Comparison of ENCODE assay signal across 8 mouse cellular contexts in genomic region chr15:102126303-102126702, GRCm38 (mm10). TPM values are rescaled to one million over a fixed set of nuclear protein-coding genes. Genes with fewer than 3 reads are reported as not detected.
DNase-seq lines count a peak whose midpoint lies in the region; ATAC-seq and TF ChIP-seq lines count a peak whose summit lies in the region.
"Had no signal": no experiment of that assay in that cellular context is flagged by ENCODE, and none has a peak within 500 bp of the region (broad histone marks: within the 10 kb centered on the region; RNA-seq: fewer than 3 reads in every experiment).

No protein-coding gene starts in this region.

- H3K27me3 ChIP-seq in heart, adult 2 months (ENCODE audit: control insufficient read depth, insufficient read depth, low read length): no peaks in the 10 kb centered on the region
- no peaks in the 10 kb centered on the region for H3K27me3 ChIP-seq in kidney, embryonic 15.5 days
- H3K27me3 ChIP-seq in midbrain, embryonic 11.5 days (ENCODE audit: control insufficient read depth, insufficient read depth, low read length): no peaks in the 10 kb centered on the region
- H3K27me3 ChIP-seq in hindbrain, postnatal 0 days (ENCODE audit: insufficient read depth, low read length): no peaks in the 10 kb centered on the region
- H3K27me3 ChIP-seq: neural tube, embryonic 12.5 days had no signal

- H3K9me3 ChIP-seq in kidney, embryonic 15.5 days (replicated peaks): no peaks in the 10 kb centered on the region
- no peaks in the 10 kb centered on the region for H3K9me3 ChIP-seq in midbrain, embryonic 11.5 days (ENCODE audit: control insufficient read depth, low read length)
- no peaks in the 10 kb centered on the region for H3K9me3 ChIP-seq in hindbrain, postnatal 0 days (ENCODE audit: low read length)
- H3K9me3 ChIP-seq: neural tube, embryonic 12.5 days had no signal

- peak; percentile 72 for DNase-seq in ovary, postnatal 36 days (ENCODE audit: low spot score)
- DNase-seq in ovary, postnatal 10 days (ENCODE audit: low spot score): no peak
- peak; percentile 67 to 81 for DNase-seq in heart, adult 2 months
- DNase-seq in midbrain, embryonic 11.5 days (ENCODE audit: low spot score, missing footprints): no peak
- no peak for DNase-seq in frontal cortex, postnatal 14 days (ENCODE audit: low spot score in 2 of 2)
- no peak for DNase-seq in hindbrain, postnatal 0 days (ENCODE audit: low spot score)

- TF ChIP-seq POLR2A in heart, adult 2 months (IDR thresholded peaks at IDR 0.05; ENCODE audit: insufficient read depth, low read depth, low read length): 0 out of 2 replicates have a peak, but pooled peaks have one; percentile 21

- peaks cover 2% of the 10 kb centered on the region; the same call in 1 of the 2 replicates for H3K36me3 ChIP-seq in heart, adult 2 months (ENCODE audit: control insufficient read depth, insufficient read depth, low read length)
- H3K36me3 ChIP-seq in kidney, embryonic 15.5 days: peaks cover 87% of the 10 kb centered on the region
- peaks cover 11% of the 10 kb centered on the region for H3K36me3 ChIP-seq in midbrain, embryonic 11.5 days (ENCODE audit: control insufficient read depth, insufficient read depth, low read length)
- peaks cover 50% of the 10 kb centered on the region for H3K36me3 ChIP-seq in hindbrain, postnatal 0 days (ENCODE audit: insufficient read depth, low read length)

- peaks cover 11% of the 10 kb centered on the region for H3K4me1 ChIP-seq in heart, adult 2 months (ENCODE audit: control insufficient read depth, insufficient read depth, low read length)
- H3K4me1 ChIP-seq in kidney, embryonic 15.5 days: peaks cover 9% of the 10 kb centered on the region; the same call in 1 of the 2 replicates
- no peaks in the 10 kb centered on the region for H3K4me1 ChIP-seq in midbrain, embryonic 11.5 days (ENCODE audit: control insufficient read depth, insufficient read depth, low read length)
- no peaks in the 10 kb centered on the region for H3K4me1 ChIP-seq in hindbrain, postnatal 0 days (ENCODE audit: insufficient read depth, low read length)
- H3K4me1 ChIP-seq: neural tube, embryonic 12.5 days had no signal

- peak overlapping the region; percentile 47 for H3K27ac ChIP-seq in heart, adult 2 months
- peak overlapping the region; percentile 64; the same call in 1 of the 2 replicates for H3K27ac ChIP-seq in kidney, embryonic 15.5 days
- no peak overlapping the region for H3K27ac ChIP-seq in midbrain, embryonic 11.5 days (ENCODE audit: low read depth, low read length)
- H3K27ac ChIP-seq in hindbrain, postnatal 0 days: no peak overlapping the region
- H3K27ac ChIP-seq: neural tube, embryonic 12.5 days had no signal

- H3K4me3 ChIP-seq in heart, adult 2 months: no peak overlapping the region
- no peak overlapping the region for H3K4me3 ChIP-seq in kidney, embryonic 15.5 days (replicated peaks)
- no peak overlapping the region for H3K4me3 ChIP-seq in midbrain, embryonic 11.5 days (ENCODE audit: low read depth, low read length)
- H3K4me3 ChIP-seq in hindbrain, postnatal 0 days (ENCODE audit: low read length): no peak overlapping the region
- H3K4me3 ChIP-seq: neural tube, embryonic 12.5 days had no signal

- H3K79me2 ChIP-seq in heart, adult 2 months (replicated peaks; ENCODE audit: control insufficient read depth, insufficient read depth, low read length): no peaks in the 10 kb centered on the region

- TF ChIP-seq EP300 in heart, adult 2 months (IDR thresholded peaks at IDR 0.05; ENCODE audit: insufficient read depth, low read depth, low read length): no peak

- intact Hi-C loops in heart, adult 2 months (cut with DNase I): no loop called here

- 11% methylated on average over 2 of the region's 2 CpGs for WGBS in heart, adult 2 months
- WGBS in kidney, embryonic 15.5 days: 48% methylated on average over 2 of the region's 2 CpGs
- WGBS in midbrain, embryonic 11.5 days: 79% methylated on average over 2 of the region's 2 CpGs
- WGBS in hindbrain, postnatal 0 days: 31% methylated on average over 2 of the region's 2 CpGs

- H3K9ac ChIP-seq in heart, adult 2 months (ENCODE audit: low read depth, low read length): no peak overlapping the region; the same call in 1 of the 2 replicates
- H3K9ac ChIP-seq in kidney, embryonic 15.5 days: no peak overlapping the region
- no peak overlapping the region for H3K9ac ChIP-seq in midbrain, embryonic 11.5 days (ENCODE audit: low read length)
- no peak overlapping the region for H3K9ac ChIP-seq in hindbrain, postnatal 0 days (replicated peaks; ENCODE audit: low read length)
- H3K9ac ChIP-seq: neural tube, embryonic 12.5 days had no signal

- ATAC-seq in kidney, embryonic 15.5 days (replicated peaks; ENCODE audit: low FRiP score): no peak
- no peak for ATAC-seq in midbrain, embryonic 11.5 days (ENCODE audit: low FRiP score)
- ATAC-seq in hindbrain, postnatal 0 days: no peak

- no peak overlapping the region for H3K4me2 ChIP-seq in kidney, embryonic 15.5 days
- no peak overlapping the region for H3K4me2 ChIP-seq in midbrain, embryonic 11.5 days
- no peak overlapping the region for H3K4me2 ChIP-seq in hindbrain, postnatal 0 days (ENCODE audit: low read depth, low read length)
- H3K4me2 ChIP-seq: neural tube, embryonic 12.5 days had no signal

- no peak for TF ChIP-seq CTCF in heart, adult 2 months (IDR thresholded peaks at IDR 0.05)
- TF ChIP-seq CTCF in hindbrain, postnatal 0 days (IDR thresholded peaks at IDR 0.05; ENCODE audit: low read depth): no peak

RNA-seq across cellular contexts. Expression of gene Spryd3, which starts 9.7 kb away (rescaled TPM):
- 10 to 100 TPM; 13.4 to 14.2 TPM for total RNA-seq in heart, adult 2 months (2021)
- polyA plus RNA-seq in heart, adult 2 months (2012; rRNA removed): 23.1 and 24.2 TPM in 2 replicates
- 18.0 and 18.4 TPM in 2 replicates for polyA plus RNA-seq in kidney, embryonic 15.5 days (2015; fragmentation: Nextera tagmentation; extraction: Ambion mirVana)
- 9.8 and 10.5 TPM in 2 replicates for polyA plus RNA-seq in midbrain, embryonic 11.5 days (2014; fragmentation: Nextera tagmentation; extraction: Ambion mirVana)
- total RNA-seq in hindbrain, postnatal 0 days (2014; rRNA removed): 113 and 118 TPM in 2 replicates
- 98.6 and 110 TPM in 2 replicates for polyA plus RNA-seq in hindbrain, postnatal 0 days (2015; fragmentation: Nextera tagmentation; extraction: Ambion mirVana)

RNA-seq across cellular contexts. Expression of gene Igfbp6, which starts 17.9 kb away (rescaled TPM):
- total RNA-seq in heart, adult 2 months (2021): 10 to 100 TPM; 28.9 to 31.7 TPM
- 47.6 and 56.1 TPM in 2 replicates for polyA plus RNA-seq in heart, adult 2 months (2012; rRNA removed)
- polyA plus RNA-seq in kidney, embryonic 15.5 days (2015; fragmentation: Nextera tagmentation; extraction: Ambion mirVana): 31.0 and 33.6 TPM in 2 replicates
- 0.34 and 0.40 TPM in 2 replicates for polyA plus RNA-seq in midbrain, embryonic 11.5 days (2014; fragmentation: Nextera tagmentation; extraction: Ambion mirVana)
- total RNA-seq in hindbrain, postnatal 0 days (2014; rRNA removed): 5.6 and 12.8 TPM in 2 replicates
- polyA plus RNA-seq in hindbrain, postnatal 0 days (2015; fragmentation: Nextera tagmentation; extraction: Ambion mirVana): 9.7 and 11.5 TPM in 2 replicates

RNA-seq across cellular contexts. Expression of gene Soat2, which starts 24.0 kb away (rescaled TPM):
- total RNA-seq in heart, adult 2 months (2021): under 1 TPM in 1 of 2 experiments, not detected in 1; 0.09 TPM
- polyA plus RNA-seq in heart, adult 2 months (2012; rRNA removed): 0.12 and 0.16 TPM in 2 replicates
- polyA plus RNA-seq in kidney, embryonic 15.5 days (2015; fragmentation: Nextera tagmentation; extraction: Ambion mirVana): 0.33 and 1.1 TPM in 2 replicates
- not detected in 2 replicates for polyA plus RNA-seq in midbrain, embryonic 11.5 days (2014; fragmentation: Nextera tagmentation; extraction: Ambion mirVana)
- total RNA-seq in hindbrain, postnatal 0 days (2014; rRNA removed): 0.16 TPM in 1 of 2 replicates, not detected in the other
- polyA plus RNA-seq in hindbrain, postnatal 0 days (2015; fragmentation: Nextera tagmentation; extraction: Ambion mirVana): 0.09 TPM in 1 of 2 replicates, not detected in the other

RNA-seq across cellular contexts. Expression of gene Tns2, which starts 26.1 kb away (rescaled TPM):
- total RNA-seq in heart, adult 2 months (2021): 100 to 1,000 TPM; 114 to 130 TPM
- polyA plus RNA-seq in heart, adult 2 months (2012; rRNA removed): 157 and 184 TPM in 2 replicates
- polyA plus RNA-seq in kidney, embryonic 15.5 days (2015; fragmentation: Nextera tagmentation; extraction: Ambion mirVana): 39.7 and 48.4 TPM in 2 replicates
- polyA plus RNA-seq in midbrain, embryonic 11.5 days (2014; fragmentation: Nextera tagmentation; extraction: Ambion mirVana): 7.5 TPM in 2 replicates
- 9.2 TPM in 2 replicates for total RNA-seq in hindbrain, postnatal 0 days (2014; rRNA removed)
- polyA plus RNA-seq in hindbrain, postnatal 0 days (2015; fragmentation: Nextera tagmentation; extraction: Ambion mirVana): 5.5 and 6.2 TPM in 2 replicates

RNA-seq across cellular contexts. Expression of gene Eif4b, which starts 52.7 kb away (rescaled TPM):
- 100 to 1,000 TPM; 138 to 177 TPM for total RNA-seq in heart, adult 2 months (2021)
- polyA plus RNA-seq in heart, adult 2 months (2012; rRNA removed): 50.7 and 87.9 TPM in 2 replicates
- 127 and 130 TPM in 2 replicates for polyA plus RNA-seq in kidney, embryonic 15.5 days (2015; fragmentation: Nextera tagmentation; extraction: Ambion mirVana)
- polyA plus RNA-seq in midbrain, embryonic 11.5 days (2014; fragmentation: Nextera tagmentation; extraction: Ambion mirVana): 106 and 107 TPM in 2 replicates
- total RNA-seq in hindbrain, postnatal 0 days (2014; rRNA removed): 114 and 121 TPM in 2 replicates
- 63.4 and 65.1 TPM in 2 replicates for polyA plus RNA-seq in hindbrain, postnatal 0 days (2015; fragmentation: Nextera tagmentation; extraction: Ambion mirVana)

Comparison
In these comparisons a context has a peak if more than half of its experiments do, and no peak if none do; other contexts are left out.
1. DNase-seq: peak in ovary, postnatal 36 days (single experiment) and heart, adult 2 months (2 of 2); none in ovary, postnatal 10 days (single experiment), midbrain, embryonic 11.5 days (single experiment), frontal cortex, postnatal 14 days (0 of 2) and hindbrain, postnatal 0 days (single experiment).
2. H3K27ac ChIP-seq: peak in heart, adult 2 months (single experiment) and kidney, embryonic 15.5 days (single experiment); none in midbrain, embryonic 11.5 days (single experiment) and hindbrain, postnatal 0 days (single experiment).